Mouse (Mus musculus): ENCODE data around the gene Lce3c. TPM values are rescaled to one million over a fixed set of nuclear protein-coding genes. Genes with fewer than 3 reads are reported as not detected.

The Lce3c gene
- total RNA-seq (2022), result not detected

GRCm38 (mm10) chr3:92944186-92944585 lies at the start of gene Lce3c:
Lce3c (plus strand) TSS chr3:92944486.
- no peak for DNase-seq (ENCODE audit: low spot score in 2 of 2)

- no peak for DNase-seq (ENCODE audit: low spot score in 2 of 2)
Observed at GRCm38 (mm10) chr3:92894489-92894888, 49.8 kb upstream of the Lce3c start.

GRCm38 (mm10) chr3:92902992-92903391 lies 41.3 kb upstream of the Lce3c start:
- DNase-seq (ENCODE audit: low spot score in 2 of 2), result no peak

GRCm38 (mm10) chr3:92903640-92904039 lies 40.6 kb upstream of the Lce3c start:
- DNase-seq (ENCODE audit: low spot score in 2 of 2), result no peak

- DNase-seq (ENCODE audit: low spot score in 2 of 2), result no peak
Observed at GRCm38 (mm10) chr3:92905182-92905581, 39.1 kb upstream of the Lce3c start.

- DNase-seq (ENCODE audit: low spot score in 2 of 2), result no peak
Observed at GRCm38 (mm10) chr3:92907571-92907970, 36.7 kb upstream of the Lce3c start.

- peak in 1 of 2 experiments; percentile 9 for DNase-seq (ENCODE audit: low spot score in 2 of 2)
Observed at GRCm38 (mm10) chr3:92920364-92920763, 23.9 kb upstream of the Lce3c start.

- no peak for DNase-seq (ENCODE audit: low spot score in 2 of 2)
Observed at GRCm38 (mm10) chr3:92926130-92926529, 18.2 kb upstream of the Lce3c start, which contains the start of gene Lce3a. Lce3a (minus strand) TSS chr3:92926230.

- no peak for DNase-seq (ENCODE audit: low spot score in 2 of 2)
Observed at GRCm38 (mm10) chr3:92932679-92933078, 11.6 kb upstream of the Lce3c start, which contains the start of gene Lce3b. Lce3b (plus strand) TSS chr3:92932979.

GRCm38 (mm10) chr3:92957090-92957489 lies 12.8 kb downstream of the Lce3c start, which contains the start of gene Lce3d:
Lce3d (plus strand) TSS chr3:92957390.
- no peak for DNase-seq (ENCODE audit: low spot score in 2 of 2)

- no peak for DNase-seq (ENCODE audit: low spot score in 2 of 2)
Observed at GRCm38 (mm10) chr3:92966761-92967160, 22.5 kb downstream of the Lce3c start, which contains the start of gene Lce3e. Lce3e (plus strand) TSS chr3:92967061.

- DNase-seq (ENCODE audit: low spot score in 2 of 2), result no peak
Observed at GRCm38 (mm10) chr3:92978484-92978883, 34.2 kb downstream of the Lce3c start.

- no peak for DNase-seq (ENCODE audit: low spot score in 2 of 2)
Observed at GRCm38 (mm10) chr3:92991926-92992325, 47.6 kb downstream of the Lce3c start, which contains the start of gene Lce3f. Lce3f (plus strand) TSS chr3:92992226.

Other genes starting within 250 kb of the Lce3c start
- gene Lce1e, start 235.4 kb upstream of the Lce3c start, total RNA-seq (2022), result not detected
- not detected for gene Lce1f, start 224.1 kb upstream of the Lce3c start, total RNA-seq (2022)
- gene Gm38119, start 205.4 kb upstream of the Lce3c start, total RNA-seq (2022), result not detected
- not detected for gene Lce1g, start 192.1 kb upstream of the Lce3c start, total RNA-seq (2022)
- gene Lce1h, start 179.4 kb upstream of the Lce3c start, total RNA-seq (2022), result not detected
- not detected for gene Lce1i, start 165.6 kb upstream of the Lce3c start, total RNA-seq (2022)
- not detected for gene Lce1j, start 154.0 kb upstream of the Lce3c start, total RNA-seq (2022)
- gene Lce1k, start 136.6 kb upstream of the Lce3c start, total RNA-seq (2022), result not detected
- gene Kprp, start 117.2 kb upstream of the Lce3c start, total RNA-seq (2022), result not detected
- not detected for gene Lce1l, start 93.2 kb upstream of the Lce3c start, total RNA-seq (2022)
- not detected for gene 2310050C09Rik, start 74.3 kb upstream of the Lce3c start, total RNA-seq (2022)
- gene Lce3a, start 18.3 kb upstream of the Lce3c start, total RNA-seq (2022), result not detected
- gene Lce3b, start 11.5 kb upstream of the Lce3c start, total RNA-seq (2022), result not detected
- gene Lce3d, start 12.9 kb downstream of the Lce3c start, total RNA-seq (2022), result not detected
- gene Lce3e, start 22.6 kb downstream of the Lce3c start, total RNA-seq (2022), result not detected
- gene Lce3f, start 47.7 kb downstream of the Lce3c start, total RNA-seq (2022), result not detected
- gene Crct1, start 71.2 kb downstream of the Lce3c start, total RNA-seq (2022), result under 1 TPM in 1 of 4 experiments, not detected in 3; 0.82 TPM
- gene Lce1m, start 74.6 kb downstream of the Lce3c start, total RNA-seq (2022), result under 1 TPM in 1 of 4 experiments, not detected in 3; 0.46 TPM
- not detected for gene Gm4858, start 124.3 kb downstream of the Lce3c start, total RNA-seq (2022)
- gene Crnn, start 200.3 kb downstream of the Lce3c start, total RNA-seq (2022), result not detected

Data from left cerebral cortex, adult 8-10 months (tissue).